Mouse (Mus musculus) embryo, embryonic 11.5 days (tissue): ENCODE data around the gene Gmeb1.
"Not testable (repeated sequence)": the region's sequence is repeated elsewhere in the genome, so short reads cannot be mapped to it uniquely, and the experiment has no call there.

Source experiments
- DNase-seq: peaks from one replicate; pipeline ENCODE4 v3.0.0-alpha.2; 2012; ENCODE audit warnings: low read depth, low spot score

The Gmeb1 gene

DNA sequence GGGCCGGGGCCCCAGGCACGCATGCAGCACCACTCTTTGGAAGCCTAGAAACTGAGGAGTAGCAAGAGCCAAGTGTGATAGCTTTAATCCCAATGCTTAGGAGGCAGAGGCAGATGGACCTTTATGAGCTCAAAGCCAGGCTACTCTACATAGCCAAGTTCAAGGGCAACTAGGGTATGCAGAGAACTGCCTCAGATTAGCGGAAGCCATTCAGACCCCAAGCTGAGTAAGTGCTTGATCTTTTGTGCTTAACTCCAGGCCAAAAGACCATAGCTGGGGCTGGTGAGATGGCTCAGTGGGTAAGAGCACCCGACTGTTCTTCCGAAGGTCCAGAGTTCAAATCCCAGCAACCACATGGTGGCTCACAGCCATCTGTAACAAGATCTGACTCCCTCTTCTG is 39.4 kb downstream of the Gmeb1 start:
- not testable (repeated sequence) for DNase-seq

- not testable (repeated sequence) for DNase-seq
These were observed 43.0 kb downstream of the Gmeb1 start for GRCm38 (mm10) chr4:132218439-132218838.

- DNase-seq: no peak
These were observed 43.6 kb downstream of the Gmeb1 start for GRCm38 (mm10) chr4:132217781-132218180.

DNA sequence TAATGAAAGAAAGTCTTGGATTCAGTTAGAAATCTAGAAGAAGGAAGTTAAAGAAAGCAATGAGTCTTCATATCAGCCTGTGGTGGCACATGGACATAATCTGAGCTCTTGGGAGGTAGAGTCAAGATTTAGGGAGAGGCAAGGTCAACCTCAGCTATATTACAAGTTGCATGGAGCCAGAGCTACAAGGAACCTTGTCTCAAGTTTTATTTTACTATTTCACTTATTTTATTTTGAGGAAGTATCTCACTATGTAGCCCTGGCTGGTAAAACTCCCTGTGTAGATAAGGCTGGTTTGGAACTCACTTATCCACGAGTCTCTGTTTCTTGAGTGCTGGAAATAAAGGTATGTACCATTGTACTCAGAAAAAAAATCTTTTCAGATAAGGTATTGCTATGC is 44.8 kb downstream of the Gmeb1 start:
- no peak for DNase-seq

DNA sequence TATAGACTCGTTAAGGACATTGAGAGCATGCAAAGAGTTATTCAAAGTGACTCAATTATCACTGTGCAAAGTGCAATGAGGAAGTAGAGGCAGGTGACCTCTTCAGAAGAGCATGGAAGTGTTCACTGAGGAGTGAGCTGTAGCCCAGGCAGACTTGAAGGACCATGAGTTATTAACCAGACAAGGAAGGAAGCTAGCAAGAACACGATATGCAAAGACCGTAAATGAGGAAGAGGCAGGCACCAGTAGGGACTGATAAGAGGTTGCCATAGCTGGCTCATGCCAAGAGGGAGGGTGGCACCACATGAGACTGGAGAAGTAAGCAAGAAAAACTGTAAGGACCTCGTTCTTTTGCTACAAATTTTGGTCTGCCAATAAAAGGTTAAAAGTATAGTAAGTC is 46.6 kb downstream of the Gmeb1 start:
- no peak for DNase-seq

GRCm38 (mm10) chr4:132211953-132212734 is 49.3 kb downstream of the Gmeb1 start, which contains the start of gene Ythdf2:
TSS of gene Ythdf2 (minus strand) at chr4:132212303.
- DNase-seq: peak; percentile 95

DNA sequence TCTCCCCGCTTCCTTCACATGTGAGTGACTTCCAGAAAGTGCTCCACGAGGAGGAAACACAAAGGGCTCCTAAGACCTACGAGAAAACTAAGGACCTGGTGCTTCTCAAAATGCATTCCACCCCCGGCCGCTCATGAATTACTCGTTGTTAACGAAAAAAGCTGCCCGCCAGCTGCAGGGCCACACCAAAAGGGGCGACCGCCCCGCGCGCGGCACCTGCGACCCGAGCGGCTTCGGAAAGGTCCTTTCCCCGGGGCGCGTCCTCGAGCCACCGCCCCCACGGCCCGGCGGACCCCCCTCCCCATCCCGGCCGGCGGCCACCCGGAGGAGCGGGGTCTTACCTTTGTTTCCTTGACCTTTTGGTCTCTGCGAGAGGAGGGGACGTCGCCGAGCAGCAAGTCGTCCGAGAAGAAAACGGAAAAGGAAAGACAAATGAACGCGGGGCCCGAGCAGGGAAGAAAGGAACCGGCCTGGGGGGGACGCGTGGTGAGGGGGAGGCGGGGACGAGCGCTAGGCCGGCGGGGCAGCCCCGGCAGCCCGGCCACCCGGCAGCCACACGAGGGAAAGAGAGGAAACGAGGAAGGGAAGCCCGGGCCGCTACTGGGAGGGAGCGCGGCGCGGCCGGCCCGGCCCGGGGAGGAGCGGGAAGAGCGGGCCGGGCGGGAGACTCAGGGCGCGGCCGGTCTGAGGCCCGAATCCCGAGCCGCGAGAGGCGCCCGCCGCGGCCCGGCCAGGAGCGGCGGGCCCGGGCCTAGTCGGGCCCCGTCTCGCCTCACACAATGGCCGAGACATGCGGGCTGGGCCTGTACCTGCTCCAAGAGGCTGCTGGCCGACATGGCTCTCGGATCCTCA is 50.1 kb downstream of the Gmeb1 start:
- no peak for DNase-seq

- DNase-seq: no peak
These were observed 51.1 kb downstream of the Gmeb1 start for GRCm38 (mm10) chr4:132210325-132210724.

DNA sequence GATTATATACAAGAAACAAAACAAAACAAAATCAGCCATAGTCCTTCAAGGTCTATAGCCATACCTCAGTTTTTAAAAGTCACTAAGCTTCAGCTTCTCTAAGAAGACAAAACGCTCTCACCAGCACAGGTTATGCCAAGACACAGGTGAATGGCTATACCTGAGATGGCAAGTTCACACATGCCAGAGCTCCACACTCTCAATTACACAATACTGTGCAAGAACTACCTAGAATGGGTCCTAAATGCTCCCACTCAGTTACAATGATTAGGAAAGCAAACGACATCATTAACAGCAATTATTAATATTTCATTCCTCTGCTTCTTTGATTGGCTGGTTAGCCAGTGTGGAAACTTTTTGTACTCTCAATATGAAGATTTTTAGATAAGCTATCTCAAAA is 52.1 kb downstream of the Gmeb1 start:
- no peak for DNase-seq

GRCm38 (mm10) chr4:132207280-132207679 is 54.1 kb downstream of the Gmeb1 start:
- DNase-seq: no peak

GRCm38 (mm10) chr4:132198771-132199170 is 62.6 kb downstream of the Gmeb1 start:
- no peak for DNase-seq

GRCm38 (mm10) chr4:132198285-132198712 is 63.1 kb downstream of the Gmeb1 start:
- no peak for DNase-seq

- no peak for DNase-seq
These were observed 66.4 kb downstream of the Gmeb1 start for GRCm38 (mm10) chr4:132194975-132195374.

DNA sequence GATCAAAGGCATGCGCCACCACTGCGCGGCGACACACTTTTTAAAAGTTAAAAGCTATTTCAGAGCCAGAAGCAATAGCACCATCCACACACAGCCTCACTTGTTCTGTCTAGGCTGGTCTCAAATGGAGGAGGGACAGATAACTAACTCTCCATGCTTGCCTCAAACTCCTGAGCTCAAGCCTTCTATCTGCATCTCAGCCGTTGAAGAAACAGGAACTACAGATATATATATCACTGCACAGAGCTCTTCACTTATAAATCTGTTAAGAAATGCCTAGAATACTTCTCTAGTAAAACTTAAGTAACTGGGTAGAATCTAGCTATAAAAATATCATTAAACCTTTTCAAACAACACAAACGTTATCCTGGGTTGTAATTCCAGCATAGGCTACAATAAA is 67.0 kb downstream of the Gmeb1 start:
- no peak for DNase-seq

GRCm38 (mm10) chr4:132187826-132188401 is 73.5 kb downstream of the Gmeb1 start:
- no peak for DNase-seq

DNA sequence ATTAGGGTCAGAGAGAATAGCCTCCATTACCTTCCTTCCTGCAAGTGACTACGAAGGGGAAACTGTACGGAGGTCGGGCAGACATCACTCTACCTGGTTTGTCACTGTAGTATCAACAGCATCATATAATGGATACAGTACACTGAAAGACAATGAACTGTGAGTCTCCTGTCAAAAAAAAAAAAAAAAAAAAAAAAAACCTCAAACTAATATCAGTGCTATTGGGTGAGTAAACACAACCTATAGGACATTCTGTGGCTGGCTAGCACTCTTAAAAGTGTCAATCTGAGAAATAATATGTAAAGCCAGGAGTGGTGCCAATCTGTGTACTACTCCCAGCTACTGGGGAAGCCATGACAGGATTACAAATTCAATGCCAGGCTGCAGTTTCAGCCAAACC is 78.2 kb downstream of the Gmeb1 start:
- no peak for DNase-seq

DNA sequence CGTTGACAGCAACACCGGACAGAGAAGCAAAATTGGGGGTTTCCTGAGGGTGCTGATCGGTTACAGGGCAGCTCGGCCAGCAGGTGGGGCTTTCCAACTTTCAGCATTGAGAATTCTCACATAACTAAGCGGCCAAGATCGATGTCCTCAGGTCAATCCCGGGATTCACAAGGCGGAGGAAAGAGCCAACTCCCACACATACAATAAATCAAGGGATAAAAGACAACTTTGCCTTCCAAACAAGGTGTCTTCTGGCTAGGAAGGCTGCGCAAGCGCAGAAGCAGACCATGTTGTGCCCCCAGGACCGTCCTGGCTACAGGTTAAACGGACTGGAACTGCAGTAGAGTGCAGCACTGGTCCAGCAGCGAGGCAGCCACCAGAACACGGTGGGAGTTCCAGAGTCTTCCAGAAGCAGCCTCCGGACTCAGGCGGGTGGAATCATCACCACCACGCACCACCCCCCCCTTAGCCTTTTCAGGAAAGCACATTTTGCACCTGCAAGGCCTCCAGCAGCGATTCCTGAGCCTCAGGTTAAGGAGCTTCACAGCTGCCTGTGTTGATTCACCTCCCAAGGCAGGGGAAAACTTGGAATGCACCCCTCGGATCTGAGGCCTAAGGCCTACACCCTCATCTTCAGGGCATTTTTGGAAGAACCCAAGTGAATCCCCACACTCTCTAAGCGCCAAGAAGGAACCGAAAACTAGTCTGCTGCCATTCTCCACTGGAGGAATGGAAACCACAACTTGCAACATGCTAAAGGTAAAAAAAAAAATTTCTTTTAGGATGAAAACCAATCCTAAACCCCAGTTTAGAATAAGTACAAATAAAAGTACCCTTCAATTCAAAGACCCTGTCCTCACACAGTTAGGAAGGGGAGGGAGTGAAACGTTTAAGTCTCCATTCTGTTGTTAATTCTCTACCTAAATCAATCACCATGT is 79.4 kb downstream of the Gmeb1 start:
- no peak for DNase-seq

- no peak for DNase-seq
These were observed 80.7 kb downstream of the Gmeb1 start for GRCm38 (mm10) chr4:132180710-132181109.

DNA sequence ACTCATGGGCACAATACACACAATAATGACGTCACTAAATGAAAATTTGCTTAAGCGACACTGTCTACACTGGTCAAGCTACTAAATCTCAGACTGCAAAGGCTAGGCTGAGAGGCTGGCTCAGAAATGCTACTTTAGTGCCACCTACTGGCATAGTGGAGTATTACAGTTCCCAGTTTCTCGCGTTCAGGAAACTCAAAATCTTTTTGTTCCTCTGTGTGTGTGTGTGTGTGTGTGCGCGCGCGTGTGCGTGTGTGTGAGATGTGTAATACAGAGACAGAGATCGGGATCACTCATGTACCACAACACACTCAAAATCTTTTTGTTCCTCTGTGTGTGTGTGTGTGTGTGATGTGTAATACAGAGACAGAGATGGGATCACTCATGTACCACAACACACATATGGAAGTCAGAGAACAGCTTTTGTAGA is 82.8 kb downstream of the Gmeb1 start:
- peak; percentile 53 for DNase-seq

DNA sequence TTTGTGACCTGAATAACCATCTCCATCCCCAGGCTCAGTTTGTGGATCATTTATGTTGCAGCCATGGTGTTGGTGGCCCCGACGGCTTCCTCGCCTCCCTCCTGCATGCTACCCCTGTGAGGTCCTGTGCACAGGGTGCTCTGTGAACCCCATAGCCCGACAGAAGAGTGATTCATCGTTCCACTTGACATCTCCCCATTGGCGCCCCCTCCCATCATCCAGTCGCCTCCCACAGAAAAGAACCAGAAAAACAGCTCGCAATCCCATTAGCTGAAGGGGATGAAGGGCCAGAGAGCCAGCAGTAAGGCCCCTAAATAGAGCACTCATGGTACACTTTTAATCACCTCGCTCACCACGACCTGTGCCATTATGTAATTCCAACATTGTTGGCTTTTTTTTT is 84.9 kb downstream of the Gmeb1 start:
- DNase-seq: no peak
